Mouse (Mus musculus): Measurements from ENCODE around the gene Shank3. TPM values are rescaled to one million over a fixed set of nuclear protein-coding genes. Genes with fewer than 3 reads are reported as not detected.

Gene Shank3
- total RNA-seq (2021), result 10 to 100 TPM; 47.0 to 56.3 TPM

GRCm38 (mm10) chr15:89498961-89499688 lies at the start of gene Shank3:
Shank3 (plus strand) TSS chr15:89499623.
- peak; percentile 29 to 37 for DNase-seq
- intact Hi-C loops (cut with DNase I), result loop anchor here (1.0 to 2.0 kb wide), 2 partner anchors 22 to 30 kb away; partner anchors contain the start of gene Arsa

- intact Hi-C loops (cut with DNase I), result no loop called here
- DNase-seq, result peak; percentile 69 to 77
These were observed 46.2 kb upstream of the Shank3 start for GRCm38 (mm10) chr15:89452906-89453864.

GRCm38 (mm10) chr15:89453865-89454478 lies 45.5 kb upstream of the Shank3 start, which contains the start of gene Mapk8ip2:
Mapk8ip2 (plus strand) TSS chr15:89453913.
- intact Hi-C loops (cut with DNase I), result no loop called here
- no peak for DNase-seq

- intact Hi-C loops (cut with DNase I), result no loop called here
- DNase-seq, result no peak
These were observed 44.6 kb upstream of the Shank3 start for GRCm38 (mm10) chr15:89454857-89455256.

- intact Hi-C loops (cut with DNase I), result no loop called here
- no peak for DNase-seq
These were observed 43.8 kb upstream of the Shank3 start for GRCm38 (mm10) chr15:89455642-89456041.

- no peak for DNase-seq
- intact Hi-C loops (cut with DNase I), result no loop called here
These were observed 40.5 kb upstream of the Shank3 start for GRCm38 (mm10) chr15:89458942-89459341.

- DNase-seq, result no peak
- intact Hi-C loops (cut with DNase I), result no loop called here
These were observed 39.6 kb upstream of the Shank3 start for GRCm38 (mm10) chr15:89459821-89460220.

- intact Hi-C loops (cut with DNase I), result no loop called here
- DNase-seq, result no peak
These were observed 39.1 kb upstream of the Shank3 start for GRCm38 (mm10) chr15:89460298-89460697.

GRCm38 (mm10) chr15:89461321-89461720 lies 38.1 kb upstream of the Shank3 start:
- no peak for DNase-seq
- intact Hi-C loops (cut with DNase I), result no loop called here

- no peak for DNase-seq
- intact Hi-C loops (cut with DNase I), result loop anchor here (2.0 kb wide), 1 partner anchor 69 kb away; no protein-coding TSS in a partner anchor
These were observed 37.2 kb upstream of the Shank3 start for GRCm38 (mm10) chr15:89462176-89462575.

- intact Hi-C loops (cut with DNase I), result loop anchor here (2.0 kb wide), 1 partner anchor 67 kb away; no protein-coding TSS in a partner anchor
- DNase-seq, result peak in 1 of 2 experiments; percentile 28
These were observed 35.8 kb upstream of the Shank3 start for GRCm38 (mm10) chr15:89463334-89464235.

- DNase-seq, result no peak
- intact Hi-C loops (cut with DNase I), result loop anchor here (5.0 kb wide), 3 partner anchors 37 to 123 kb away; partner anchors contain the start of genes Odf3b and Tymp
These were observed 34.4 kb upstream of the Shank3 start for GRCm38 (mm10) chr15:89465052-89465451.

- intact Hi-C loops (cut with DNase I), result loop anchor here (2.0 to 5.0 kb wide), 4 partner anchors 34 to 126 kb away; partner anchors contain the start of genes Odf3b and Tymp
- DNase-seq, result no peak
These were observed 30.8 kb upstream of the Shank3 start for GRCm38 (mm10) chr15:89468577-89468976.

- intact Hi-C loops (cut with DNase I), result no loop called here
- no peak for DNase-seq
These were observed 27.9 kb upstream of the Shank3 start for GRCm38 (mm10) chr15:89471476-89471875.

- intact Hi-C loops (cut with DNase I), result no loop called here
These were observed 26.1 kb upstream of the Shank3 start for GRCm38 (mm10) chr15:89473370-89473769.

GRCm38 (mm10) chr15:89473921-89474320 lies 25.5 kb upstream of the Shank3 start:
- DNase-seq, result no peak
- intact Hi-C loops (cut with DNase I), result no loop called here

More at GRCm38 (mm10) chr15:89473370-89473769, 26.1 kb upstream of the Shank3 start:
- no peak for DNase-seq

- intact Hi-C loops (cut with DNase I), result no loop called here
- DNase-seq, result no peak
These were observed 24.7 kb upstream of the Shank3 start for GRCm38 (mm10) chr15:89474596-89475292.

GRCm38 (mm10) chr15:89475293-89475600 lies 24.2 kb upstream of the Shank3 start:
- no peak for DNase-seq
- intact Hi-C loops (cut with DNase I), result no loop called here
